Mouse (Mus musculus): Measurements from ENCODE around the gene Sacs. TPM values are rescaled to one million over a fixed set of nuclear protein-coding genes. Genes with fewer than 3 reads are reported as not detected.
"Not testable (repeated sequence)": the region's sequence is repeated elsewhere in the genome, so short reads cannot be mapped to it uniquely, and the experiment has no call there.

Gene Sacs
- 26.9 and 28.2 TPM in 2 replicates for total RNA-seq (2014; fragmentation: Nextera tagmentation)
- total RNA-seq (2017), result 27.3 and 34.7 TPM in 2 replicates

DNA sequence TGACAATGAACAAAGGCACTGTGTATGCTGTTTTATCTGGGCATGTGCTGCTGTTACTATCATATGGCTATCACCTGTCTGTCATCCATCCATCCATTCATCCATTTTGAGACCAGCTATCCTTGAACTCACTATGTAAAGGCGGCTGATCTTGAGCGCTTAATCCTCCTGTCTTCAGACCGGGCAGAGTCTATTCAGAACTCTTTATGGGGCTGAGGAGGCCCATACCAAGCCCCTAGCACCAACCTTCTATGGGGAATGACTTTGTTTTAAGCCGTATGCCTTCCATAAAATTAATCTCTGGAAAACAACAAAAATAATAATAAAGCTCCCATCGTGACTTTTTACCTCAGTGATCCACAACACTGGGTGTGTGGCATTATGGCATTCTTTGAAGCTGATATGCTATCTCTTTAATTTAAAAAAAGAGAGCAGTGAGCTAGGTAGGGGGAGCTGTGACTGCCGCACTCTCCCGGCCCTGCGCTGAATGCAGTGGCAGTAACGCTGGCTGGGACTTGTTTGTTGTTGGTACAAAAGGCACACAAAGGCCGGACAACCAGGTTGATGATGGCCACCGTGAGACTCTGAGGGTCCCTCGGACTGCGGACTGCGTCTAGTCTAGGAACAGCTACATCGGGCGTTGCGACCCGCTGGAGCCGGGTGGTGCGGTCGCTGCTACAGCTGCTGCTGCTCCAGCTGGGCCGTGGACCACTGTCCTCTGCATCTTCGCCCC is at the start of gene Sacs:
Gene Sacs, plus strand, starts transcription at position 464 of the 733 bp plus-strand sequence.
- no peak for ATAC-seq (replicated peaks; ENCODE audit: low FRiP score, low TSS enrichment, poor library complexity, severe bottlenecking)

DNA sequence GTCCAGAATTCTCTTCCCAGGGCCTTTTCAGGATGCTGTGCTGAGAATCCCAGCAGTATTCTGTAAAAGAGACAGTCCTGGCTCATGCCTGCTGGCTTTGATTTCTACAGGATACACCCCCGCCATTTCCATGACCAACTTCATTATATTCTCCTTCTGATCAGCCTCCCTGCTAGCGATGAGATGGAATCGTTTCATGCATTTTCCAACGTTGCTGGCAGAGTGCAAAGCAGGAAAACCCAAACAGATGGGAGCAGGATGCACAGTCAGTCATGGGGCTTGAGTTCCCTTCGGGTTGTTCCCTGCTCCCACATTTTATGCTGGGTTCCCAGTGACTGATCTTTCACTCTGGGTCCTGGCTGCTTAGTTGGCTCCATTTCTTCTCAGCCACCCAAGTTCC is 47.3 kb upstream of the Sacs start:
- no peak for ATAC-seq (replicated peaks; ENCODE audit: low FRiP score, low TSS enrichment, poor library complexity, severe bottlenecking)

DNA sequence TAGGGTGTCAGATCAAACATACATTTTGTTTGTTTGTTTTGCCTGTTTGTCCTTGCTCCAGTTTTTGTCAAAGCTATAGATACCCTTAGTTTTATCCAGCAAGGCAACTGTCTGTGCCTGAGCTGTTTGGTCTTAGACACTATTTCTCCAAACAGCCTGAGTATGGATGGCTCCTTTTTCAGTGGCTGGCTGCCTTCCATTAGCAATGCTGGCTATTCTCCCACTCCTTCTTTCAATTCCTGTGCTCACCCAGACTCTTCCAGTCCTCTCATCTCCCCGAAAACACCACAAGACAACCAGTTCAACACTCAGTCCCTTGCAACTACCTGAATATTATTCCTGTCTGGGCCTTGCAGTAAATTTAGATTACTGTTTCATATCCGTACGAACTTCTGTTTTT is 46.2 kb upstream of the Sacs start:
- ATAC-seq (replicated peaks; ENCODE audit: low FRiP score, low TSS enrichment, poor library complexity, severe bottlenecking), result no peak

DNA sequence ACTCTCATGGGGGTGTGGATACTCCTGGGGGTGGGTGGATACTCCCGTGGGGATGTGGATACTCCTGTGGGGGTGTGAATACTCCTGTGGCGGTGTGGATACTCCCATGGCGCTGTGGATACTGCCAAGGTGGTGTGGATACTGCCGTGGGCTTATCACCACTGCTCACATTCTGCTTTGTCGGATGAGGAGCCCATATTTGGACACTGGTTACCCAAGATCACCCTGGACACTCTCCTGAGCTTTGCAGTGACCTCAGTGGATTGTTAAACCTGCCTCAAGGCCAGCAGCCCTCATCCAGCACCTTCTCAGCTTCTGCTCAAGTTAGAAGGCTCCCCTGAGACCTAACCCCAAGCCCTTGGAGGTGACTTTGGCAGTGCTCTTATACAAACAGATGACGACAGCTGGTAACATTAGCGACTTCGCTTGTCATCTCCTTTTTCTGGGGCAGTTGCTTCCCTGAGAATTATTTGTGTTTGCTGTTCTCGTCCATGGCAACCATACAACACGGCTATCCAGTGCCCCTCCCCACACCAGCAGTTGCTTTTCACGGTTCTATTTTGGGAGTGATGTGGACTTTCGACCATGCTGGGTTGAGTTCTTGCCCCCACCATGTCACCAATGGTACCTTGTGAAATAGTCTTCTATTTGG is 40.2 kb upstream of the Sacs start:
- ATAC-seq (replicated peaks; ENCODE audit: low FRiP score, low TSS enrichment, poor library complexity, severe bottlenecking), result no peak

DNA sequence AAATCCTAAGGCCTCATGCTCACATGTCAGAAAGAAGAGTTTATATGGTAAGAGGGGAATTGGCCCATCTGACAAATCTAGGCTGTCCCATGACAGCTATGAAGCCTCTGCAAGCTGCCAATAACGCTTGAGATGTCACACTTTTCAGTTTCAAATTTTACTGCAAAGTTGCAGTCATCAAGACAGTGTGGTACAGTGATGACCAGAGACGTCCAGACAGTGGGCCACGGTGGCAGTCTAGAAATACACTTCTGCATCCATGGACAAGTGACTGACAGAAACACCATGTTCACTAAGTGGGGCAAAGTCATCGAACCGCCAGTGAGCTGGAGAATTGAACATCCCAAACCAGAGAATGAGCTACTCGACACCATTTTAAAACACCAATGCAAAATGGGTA is 37.5 kb upstream of the Sacs start:
- no peak for ATAC-seq (replicated peaks; ENCODE audit: low FRiP score, low TSS enrichment, poor library complexity, severe bottlenecking)

DNA sequence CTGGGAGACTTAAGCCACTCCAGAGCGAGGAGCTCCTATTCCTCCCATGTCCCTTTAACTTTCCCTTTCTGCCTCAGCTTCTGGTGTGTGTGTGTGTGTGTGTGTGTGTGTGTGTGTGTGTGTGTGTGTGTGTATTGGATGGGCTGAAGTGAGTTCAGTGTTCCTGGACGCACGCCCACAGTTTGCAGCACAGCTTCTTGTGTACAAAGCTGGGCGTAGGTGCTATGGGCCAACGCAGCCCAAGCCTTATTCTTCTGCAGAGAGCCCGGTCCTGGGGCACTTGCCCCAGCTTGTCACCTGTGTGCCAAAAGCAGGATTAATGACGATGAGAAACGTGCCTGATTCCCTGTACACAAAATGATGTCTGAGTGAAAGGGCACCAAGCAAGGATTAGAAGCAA is 31.9 kb upstream of the Sacs start:
- ATAC-seq (replicated peaks; ENCODE audit: low FRiP score, low TSS enrichment, poor library complexity, severe bottlenecking), result no peak

DNA sequence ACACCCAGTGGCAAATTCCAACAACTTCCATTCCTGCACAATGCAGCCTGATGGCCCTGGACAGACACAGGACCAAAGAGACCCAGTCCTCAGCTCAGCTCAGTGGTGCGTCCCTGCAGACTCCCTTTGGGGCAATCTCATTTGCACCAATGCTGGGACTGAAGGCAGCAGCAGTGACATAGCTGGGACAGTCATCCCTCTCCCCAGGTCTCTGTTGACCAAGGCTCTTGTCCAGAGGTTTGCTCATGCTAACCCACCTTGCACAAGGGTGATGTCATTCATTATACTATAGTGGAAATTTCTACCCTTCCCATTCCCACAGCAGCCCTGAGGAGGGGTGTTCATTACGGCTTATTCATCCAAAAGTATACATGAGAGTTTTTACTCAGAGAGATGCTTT is 29.6 kb upstream of the Sacs start:
- ATAC-seq (replicated peaks; ENCODE audit: low FRiP score, low TSS enrichment, poor library complexity, severe bottlenecking), result no peak

DNA sequence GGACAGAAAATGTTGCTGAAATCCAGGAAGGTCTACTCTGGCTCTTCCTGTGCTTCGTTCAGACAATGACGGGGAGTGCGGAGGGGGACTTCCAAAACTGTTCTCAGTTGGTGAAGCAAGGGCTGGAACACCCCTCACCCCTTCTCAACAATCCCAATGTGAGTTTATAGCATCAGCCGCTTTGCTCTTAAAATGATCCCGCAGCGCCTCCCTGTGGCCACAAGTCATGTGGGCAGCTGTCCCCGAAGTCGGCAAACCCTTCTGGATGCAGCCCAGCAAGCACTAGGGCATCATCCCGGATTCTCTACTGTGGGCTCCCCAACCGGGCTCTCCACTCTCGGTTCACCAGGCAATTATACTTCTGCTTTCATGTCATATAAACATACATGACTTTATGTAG is 25.9 kb upstream of the Sacs start:
- ATAC-seq (replicated peaks; ENCODE audit: low FRiP score, low TSS enrichment, poor library complexity, severe bottlenecking), result peak; percentile 83

DNA sequence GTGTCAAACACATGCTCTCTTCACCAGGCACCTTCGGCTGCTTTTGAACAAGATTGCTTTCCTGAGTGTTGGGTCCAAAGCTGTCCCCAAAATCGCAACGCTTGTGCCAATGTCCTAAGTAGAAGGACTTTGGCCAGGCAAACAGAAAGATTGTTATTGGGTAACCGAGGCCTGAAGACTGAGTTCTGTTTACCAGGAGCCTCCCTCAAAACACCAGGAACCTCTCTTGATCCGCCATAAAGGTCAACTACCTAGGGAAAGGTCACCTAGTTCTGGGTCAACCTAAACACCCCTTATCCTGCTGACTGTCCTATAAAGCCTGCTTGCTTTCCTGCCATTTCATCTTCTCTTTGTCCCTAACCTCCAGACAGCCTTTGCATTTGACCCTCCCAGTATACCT is 13.5 kb upstream of the Sacs start:
- ATAC-seq (replicated peaks; ENCODE audit: low FRiP score, low TSS enrichment, poor library complexity, severe bottlenecking), result no peak

DNA sequence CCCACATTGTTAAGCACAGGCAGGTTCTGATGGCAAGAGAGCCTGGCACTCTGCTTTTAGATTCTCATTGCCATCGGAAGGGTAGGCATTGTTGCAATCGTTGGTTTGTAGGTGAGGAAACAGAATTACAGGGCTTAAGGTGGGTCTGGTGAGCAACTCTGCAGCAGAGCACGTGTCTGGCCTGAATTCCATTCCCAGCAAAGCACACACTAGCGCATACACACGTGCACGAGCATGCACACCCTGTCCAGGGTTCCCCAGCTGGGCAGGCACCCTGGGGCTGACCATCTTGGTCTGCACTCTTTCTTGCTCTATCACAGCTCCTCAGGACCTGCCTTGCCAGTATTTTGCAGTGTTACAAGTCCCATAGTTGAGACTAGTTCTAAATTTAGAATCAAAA is 13.1 kb upstream of the Sacs start:
- no peak for ATAC-seq (replicated peaks; ENCODE audit: low FRiP score, low TSS enrichment, poor library complexity, severe bottlenecking)

DNA sequence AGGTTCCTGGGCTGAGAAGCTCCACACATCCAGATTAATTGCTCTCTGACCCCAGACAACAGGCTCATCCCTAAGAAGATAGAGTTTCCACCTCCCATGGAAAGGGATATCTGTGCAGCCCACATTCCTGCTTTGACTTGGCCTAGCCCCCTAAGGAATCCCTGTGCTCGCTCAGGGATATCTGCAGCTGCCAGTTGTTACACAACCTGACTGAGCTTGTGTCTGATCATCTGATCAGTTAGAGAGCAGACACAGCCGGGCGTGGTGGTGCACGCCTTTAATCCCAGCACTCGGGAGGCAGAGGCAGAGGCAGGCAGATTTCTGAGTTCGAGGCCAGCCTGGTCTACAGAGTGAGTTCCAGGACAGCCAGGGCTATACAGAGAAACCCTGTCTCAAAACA is 10.9 kb upstream of the Sacs start:
- ATAC-seq (replicated peaks; ENCODE audit: low FRiP score, low TSS enrichment, poor library complexity, severe bottlenecking), result not testable (repeated sequence)

DNA sequence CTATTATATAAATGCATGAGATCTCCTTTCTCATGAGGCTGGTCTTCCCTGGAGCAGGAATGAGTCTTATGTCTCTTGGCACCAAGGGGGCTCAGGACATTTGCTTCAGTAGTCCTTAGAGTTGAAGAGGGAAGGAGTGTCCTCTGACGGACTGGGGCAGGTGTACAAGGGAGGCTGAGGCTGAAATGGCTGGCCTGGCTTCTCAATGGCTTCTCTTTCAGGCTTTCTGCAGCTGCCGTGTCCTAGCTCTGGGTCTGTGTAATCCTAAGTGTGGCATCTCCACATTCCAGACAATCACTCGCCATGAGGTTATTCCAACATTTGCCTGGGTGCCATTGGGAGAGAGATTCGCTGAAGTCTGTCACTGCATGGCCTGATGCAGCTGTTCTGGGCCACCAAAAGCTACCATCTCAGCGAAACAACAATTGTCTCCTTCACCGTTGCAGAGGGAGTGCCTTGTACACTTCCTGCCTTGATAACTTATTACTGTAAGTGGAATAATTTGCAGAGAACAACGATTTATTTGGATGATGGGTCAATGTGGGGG is 9.2 kb upstream of the Sacs start:
- no peak for ATAC-seq (replicated peaks; ENCODE audit: low FRiP score, low TSS enrichment, poor library complexity, severe bottlenecking)

DNA sequence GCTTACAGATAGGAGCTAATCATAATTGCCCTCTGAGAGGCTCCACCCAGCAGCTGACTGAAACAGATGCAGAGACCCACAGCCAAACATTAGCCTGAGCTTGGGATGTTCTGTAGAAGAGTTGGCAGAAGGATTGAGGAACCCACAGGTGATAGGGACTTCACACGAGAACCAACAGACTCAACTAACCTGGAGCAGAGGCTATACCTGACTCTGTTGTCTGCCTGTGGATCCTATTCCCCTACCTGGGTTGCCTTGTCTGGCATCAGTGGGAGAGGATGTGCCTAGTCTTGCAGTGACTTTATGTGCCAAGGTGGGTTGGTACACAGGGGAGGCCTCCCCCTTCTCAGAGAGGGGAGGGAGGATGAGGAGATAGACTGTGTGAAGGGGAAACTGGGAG is 5.7 kb upstream of the Sacs start:
- no peak for ATAC-seq (replicated peaks; ENCODE audit: low FRiP score, low TSS enrichment, poor library complexity, severe bottlenecking)

DNA sequence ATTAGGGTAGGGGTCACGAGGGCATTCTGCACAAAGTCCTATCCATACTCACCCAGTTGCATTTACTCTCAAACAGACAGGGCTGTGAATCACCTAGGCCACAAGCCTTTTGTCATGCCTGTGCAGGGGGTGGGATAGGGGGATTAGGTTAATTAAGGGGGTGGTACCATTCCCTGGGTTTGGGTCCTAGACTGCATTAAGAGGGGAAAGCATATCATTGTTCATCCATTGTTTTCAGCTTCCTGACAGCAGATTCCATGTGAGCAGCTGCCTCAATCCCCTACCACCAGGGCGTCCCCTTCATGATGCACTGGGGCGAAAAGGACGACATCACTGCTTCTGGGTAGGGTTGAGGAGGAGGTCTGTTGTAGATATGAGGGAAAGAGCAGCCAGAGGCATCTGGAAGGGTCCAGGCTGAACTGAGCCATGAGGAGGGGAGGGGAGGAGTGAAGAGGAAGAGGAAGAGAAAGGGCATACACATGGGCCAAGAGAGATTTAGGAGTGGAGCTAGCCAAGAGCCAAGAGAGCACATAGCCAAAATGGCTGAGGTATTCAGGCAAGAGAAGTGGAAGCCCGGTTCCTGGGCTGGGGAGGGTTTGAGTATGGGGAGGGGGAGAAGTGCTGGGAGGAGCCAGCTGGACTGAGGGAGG is 3.8 kb upstream of the Sacs start:
- ATAC-seq (replicated peaks; ENCODE audit: low FRiP score, low TSS enrichment, poor library complexity, severe bottlenecking), result no peak

DNA sequence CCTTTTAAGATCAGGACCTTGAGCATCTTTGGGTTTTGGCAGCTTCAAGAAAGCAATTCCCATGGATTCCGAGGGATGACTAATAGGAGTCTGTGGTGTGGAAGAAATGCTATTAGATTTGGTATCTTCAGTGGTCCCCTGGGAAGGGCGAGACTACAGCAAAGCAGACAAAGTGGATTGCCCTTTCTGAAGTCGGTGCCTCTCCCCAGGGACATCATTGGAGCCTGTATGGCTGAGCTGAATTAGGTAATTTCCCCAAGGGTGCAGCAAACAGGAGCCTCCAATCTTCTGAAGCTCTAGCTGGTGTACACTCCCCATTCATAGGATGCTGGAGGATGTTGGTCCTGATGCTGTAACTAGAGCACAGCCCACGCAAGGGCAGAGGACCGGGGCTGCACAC is 847 bp upstream of the Sacs start:
- ATAC-seq (replicated peaks; ENCODE audit: low FRiP score, low TSS enrichment, poor library complexity, severe bottlenecking), result no peak

DNA sequence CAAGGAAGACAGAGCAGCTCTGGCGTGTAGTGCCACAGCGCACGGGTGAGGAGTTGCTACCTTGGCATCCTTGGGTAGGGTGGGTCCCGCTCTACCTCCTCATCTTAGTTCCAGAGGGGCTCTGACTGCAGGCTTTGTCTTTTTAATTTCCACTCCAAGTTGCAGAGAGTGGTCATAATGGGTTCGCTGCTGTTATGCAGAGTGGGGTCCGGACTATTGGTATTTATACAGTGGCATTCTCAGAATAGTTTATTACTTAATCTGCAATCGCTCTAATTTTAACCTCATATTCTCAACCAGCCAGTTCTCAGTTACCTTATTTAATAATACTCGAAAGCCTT is 440 bp downstream of the Sacs start:
- ATAC-seq (replicated peaks; ENCODE audit: low FRiP score, low TSS enrichment, poor library complexity, severe bottlenecking), result no peak

DNA sequence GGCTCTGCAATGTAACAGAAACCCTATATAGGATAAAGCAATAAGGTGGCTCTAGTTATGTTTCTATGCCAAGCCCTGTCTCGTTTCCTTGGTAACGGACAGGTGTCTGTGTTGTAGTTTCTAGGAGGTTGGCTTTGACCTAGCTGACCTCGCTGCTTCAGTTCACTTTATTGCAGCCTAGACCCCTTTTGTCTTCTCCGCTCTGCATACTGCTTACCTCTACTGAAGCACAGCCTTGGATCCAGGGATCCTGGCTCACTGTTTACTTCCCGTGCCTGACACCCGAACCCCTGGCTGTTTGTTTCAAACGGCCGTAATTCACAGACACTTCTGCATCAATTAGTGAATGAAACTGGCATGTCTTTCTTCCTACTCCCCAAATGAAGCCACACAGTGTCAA is 5.1 kb downstream of the Sacs start:
- ATAC-seq (replicated peaks; ENCODE audit: low FRiP score, low TSS enrichment, poor library complexity, severe bottlenecking), result no peak

DNA sequence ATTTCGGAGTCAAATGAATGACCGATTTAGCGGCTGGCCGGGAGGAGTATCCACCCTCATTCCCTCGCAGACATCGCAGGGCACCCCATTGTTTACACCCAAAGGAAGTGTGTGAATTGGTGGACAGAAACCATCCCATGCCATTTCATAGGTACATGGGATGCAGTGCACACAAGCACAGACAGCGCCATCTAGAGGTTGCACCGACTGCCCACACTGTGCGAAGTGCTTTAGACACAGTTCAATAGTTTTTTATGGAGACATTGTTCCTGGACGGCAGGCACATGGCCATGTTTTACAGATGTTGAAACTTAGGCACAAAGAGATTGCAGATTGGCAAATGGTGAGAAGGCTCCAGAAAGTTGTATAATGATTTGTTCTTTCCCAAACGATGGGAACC is 5.6 kb downstream of the Sacs start:
- ATAC-seq (replicated peaks; ENCODE audit: low FRiP score, low TSS enrichment, poor library complexity, severe bottlenecking), result peak; percentile 78

DNA sequence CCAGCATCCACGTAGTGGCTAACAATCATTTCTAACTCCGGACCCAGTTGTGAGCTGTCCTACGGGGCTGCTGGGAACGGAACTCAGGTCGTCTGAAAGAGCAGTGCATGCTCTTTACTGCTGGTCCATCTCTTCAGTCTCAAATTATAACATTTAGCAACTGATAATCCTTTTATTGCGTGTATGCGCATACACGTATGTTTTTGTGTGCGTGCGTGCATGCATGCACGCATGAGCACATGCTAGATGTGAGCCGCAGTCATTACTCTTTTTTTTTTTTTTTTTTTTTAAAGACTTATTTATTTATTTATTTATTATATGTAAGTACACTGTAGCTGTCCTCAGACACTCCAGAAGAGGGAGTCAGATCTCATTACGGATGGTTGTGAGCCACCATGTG is 12.2 kb downstream of the Sacs start:
- not testable (repeated sequence) for ATAC-seq (replicated peaks; ENCODE audit: low FRiP score, low TSS enrichment, poor library complexity, severe bottlenecking)

DNA sequence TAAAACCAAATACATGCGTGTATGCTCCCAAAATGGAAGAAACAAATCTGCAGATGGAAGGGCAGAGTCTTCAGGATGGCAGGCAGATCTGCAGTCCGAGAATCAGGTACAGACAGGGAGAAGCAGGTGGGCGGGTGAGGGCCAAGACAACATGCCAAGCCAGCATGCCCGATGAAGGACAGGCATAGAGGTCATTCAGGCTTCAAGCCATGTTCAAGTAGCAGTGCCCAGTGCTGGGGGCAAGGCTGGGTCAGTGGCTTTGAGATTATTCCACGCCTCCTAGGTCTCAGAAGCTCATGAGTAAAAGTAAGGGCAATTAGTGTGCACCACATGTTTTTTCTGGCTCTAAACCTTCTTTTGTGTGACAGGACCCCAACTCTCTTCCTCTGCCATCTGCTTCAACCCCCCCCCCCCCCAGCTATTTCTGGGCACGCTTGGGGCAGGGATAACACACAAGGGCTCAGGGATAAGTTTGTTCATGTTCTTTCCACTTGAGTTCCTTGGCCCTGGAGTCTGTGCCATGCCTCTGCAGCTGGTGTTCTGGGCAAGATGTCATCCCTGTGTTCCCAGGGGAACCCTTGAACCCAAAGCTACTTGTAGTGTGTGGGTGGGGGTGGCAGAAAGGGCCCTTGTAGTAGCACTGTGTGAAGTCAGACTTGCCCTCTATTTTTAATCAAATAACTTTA is 16.8 kb downstream of the Sacs start:
- ATAC-seq (replicated peaks; ENCODE audit: low FRiP score, low TSS enrichment, poor library complexity, severe bottlenecking), result no peak
